Mouse (Mus musculus) naive thymus-derived CD4-positive, alpha-beta T cell, adult 2 months (primary cell): ENCODE measurements around the gene Saysd1.

ENCODE experiments used
- DNase-seq: peaks from one replicate; pipeline ENCODE4 v3.0.0-alpha.2; 2011; ENCODE audit warnings: low read depth

The Saysd1 gene

GRCm38 (mm10) chr14:20106271-20106670, 32.1 kb downstream of the Saysd1 start:
- DNase-seq, result no peak

- DNase-seq, result no peak
Observed at GRCm38 (mm10) chr14:20103207-20103606, 35.1 kb downstream of the Saysd1 start.

- no peak for DNase-seq
Observed at GRCm38 (mm10) chr14:20098061-20098460, 40.3 kb downstream of the Saysd1 start.

- DNase-seq, result no peak
Observed at GRCm38 (mm10) chr14:20094942-20095341, 43.4 kb downstream of the Saysd1 start.

GRCm38 (mm10) chr14:20093493-20093892, 44.8 kb downstream of the Saysd1 start:
- DNase-seq, result no peak

GRCm38 (mm10) chr14:20084335-20084734, 54.0 kb downstream of the Saysd1 start:
- DNase-seq, result no peak

- peak; percentile 97 for DNase-seq
Observed at GRCm38 (mm10) chr14:20082536-20083325, 55.6 kb downstream of the Saysd1 start.

- DNase-seq, result peak; percentile 33
Observed at GRCm38 (mm10) chr14:20081937-20082533, 56.3 kb downstream of the Saysd1 start.

- DNase-seq, result no peak
Observed at GRCm38 (mm10) chr14:20081084-20081483, 57.2 kb downstream of the Saysd1 start.

GRCm38 (mm10) chr14:20077181-20077580, 61.2 kb downstream of the Saysd1 start:
- no peak for DNase-seq

- DNase-seq, result no peak
Observed at GRCm38 (mm10) chr14:20075544-20075943, 62.8 kb downstream of the Saysd1 start.

- no peak for DNase-seq
Observed at GRCm38 (mm10) chr14:20074759-20075158, 63.6 kb downstream of the Saysd1 start.

- DNase-seq, result no peak
Observed at GRCm38 (mm10) chr14:20070629-20071028, 67.7 kb downstream of the Saysd1 start.

GRCm38 (mm10) chr14:20068365-20068764, 70.0 kb downstream of the Saysd1 start:
- DNase-seq, result no peak

GRCm38 (mm10) chr14:20067293-20068074, 70.8 kb downstream of the Saysd1 start:
- DNase-seq, result peak; percentile 89

- DNase-seq, result no peak
Observed at GRCm38 (mm10) chr14:20064771-20065170, 73.6 kb downstream of the Saysd1 start.

GRCm38 (mm10) chr14:20048481-20048835, 89.9 kb downstream of the Saysd1 start:
- DNase-seq, result no peak

GRCm38 (mm10) chr14:20047814-20048480, 90.4 kb downstream of the Saysd1 start:
- DNase-seq, result no peak

- no peak for DNase-seq
Observed at GRCm38 (mm10) chr14:20047291-20047690, 91.0 kb downstream of the Saysd1 start.

GRCm38 (mm10) chr14:20044036-20044435, 94.3 kb downstream of the Saysd1 start:
- no peak for DNase-seq

- no peak for DNase-seq
Observed at GRCm38 (mm10) chr14:20041836-20042235, 96.5 kb downstream of the Saysd1 start.

GRCm38 (mm10) chr14:20040976-20041375, 97.4 kb downstream of the Saysd1 start:
- no peak for DNase-seq
